In genomic region chr5:42989287-42989686, GRCm38 (mm10) we compare ENCODE assay signal across 35 mouse cellular contexts.
"Had no signal": no experiment of that assay in that cellular context is flagged by ENCODE, and none has a peak within 500 bp of the region (broad histone marks: within the 10 kb centered on the region; RNA-seq: fewer than 3 reads in every experiment).

No protein-coding gene starts in this region.

- H3K27ac ChIP-seq: heart, adult 2 months; heart, embryonic 10.5 days; heart, embryonic 13.5 days; heart, embryonic 15.5 days; hindbrain, embryonic 10.5 days; hindbrain, embryonic 12.5 days; hindbrain, embryonic 13.5 days; hindbrain, embryonic 14.5 days; hindbrain, embryonic 15.5 days; hindbrain, postnatal 0 days; intestine, embryonic 15.5 days; kidney, embryonic 15.5 days; kidney, postnatal 0 days; layer of hippocampus, adult 2 months had no signal

- H3K4me2 ChIP-seq: heart, embryonic 11.5 days; heart, embryonic 12.5 days; heart, embryonic 13.5 days; heart, embryonic 15.5 days; hindbrain, embryonic 12.5 days; hindbrain, embryonic 13.5 days; hindbrain, embryonic 14.5 days; hindbrain, embryonic 15.5 days; intestine, embryonic 15.5 days; kidney, embryonic 15.5 days had no signal

- H3K4me3 ChIP-seq: heart, adult 2 months; heart, embryonic 10.5 days; heart, embryonic 12.5 days; heart, embryonic 13.5 days; heart, embryonic 15.5 days; hindbrain, embryonic 10.5 days; hindbrain, embryonic 12.5 days; hindbrain, embryonic 13.5 days; hindbrain, embryonic 15.5 days; intestine, embryonic 15.5 days; kidney, embryonic 15.5 days; layer of hippocampus, adult 2 months had no signal

- H3K9ac ChIP-seq: heart, embryonic 12.5 days; heart, embryonic 13.5 days; heart, embryonic 15.5 days; hindbrain, embryonic 12.5 days; hindbrain, embryonic 13.5 days; hindbrain, embryonic 14.5 days; hindbrain, embryonic 15.5 days; intestine, embryonic 15.5 days; kidney, embryonic 15.5 days had no signal

- ATAC-seq: hindbrain, embryonic 16.5 days; hindbrain, postnatal 0 days; inflammation-experienced regulatory T-cells, adult 6 months; intestine, embryonic 15.5 days; intestine, embryonic 16.5 days; intestine, postnatal 0 days had no signal

- H3K9me3 ChIP-seq: heart, embryonic 10.5 days; heart, embryonic 12.5 days; heart, embryonic 13.5 days; heart, embryonic 15.5 days; hindbrain, embryonic 10.5 days; hindbrain, embryonic 12.5 days; hindbrain, embryonic 13.5 days; hindbrain, embryonic 15.5 days; intestine, embryonic 15.5 days; kidney, embryonic 15.5 days had no signal

- DNase-seq: heart, adult 2 months; heart, postnatal 10 days; heart, postnatal 14 days; heart, postnatal 36 days; heart, postnatal 4 days; kidney, adult 11 months; kidney, adult 18-20 months; kidney, adult 2 months; kidney, adult 8-10 months; kidney, adult 9 months; kidney, postnatal 10 days; kidney, postnatal 14 days; kidney, postnatal 25 days; kidney, postnatal 36 days; kidney, postnatal 4 days; layer of hippocampus, adult 9-11 months had no signal

- H3K36me3 ChIP-seq: heart, embryonic 10.5 days; heart, embryonic 12.5 days; heart, embryonic 13.5 days; heart, embryonic 15.5 days; hindbrain, embryonic 10.5 days; hindbrain, embryonic 12.5 days; hindbrain, embryonic 13.5 days; hindbrain, embryonic 15.5 days; intestine, embryonic 15.5 days; kidney, embryonic 15.5 days had no signal

- H3K4me1 ChIP-seq: heart, embryonic 10.5 days; heart, embryonic 12.5 days; heart, embryonic 13.5 days; heart, embryonic 15.5 days; hindbrain, embryonic 10.5 days; hindbrain, embryonic 12.5 days; hindbrain, embryonic 13.5 days; hindbrain, embryonic 15.5 days; intestine, embryonic 15.5 days; kidney, embryonic 15.5 days had no signal

- H3K27me3 ChIP-seq: heart, embryonic 12.5 days; heart, embryonic 13.5 days; heart, embryonic 15.5 days; hindbrain, embryonic 12.5 days; hindbrain, embryonic 13.5 days; hindbrain, embryonic 15.5 days; intestine, embryonic 15.5 days; kidney, embryonic 15.5 days had no signal
